Mouse (Mus musculus) embryonic facial prominence, embryonic 15.5 days (tissue): ENCODE measurements around the gene Btbd8. TPM values are rescaled to one million over a fixed set of nuclear protein-coding genes. Genes with fewer than 3 reads are reported as not detected.

ENCODE experiments used
- ATAC-seq: fragments of 200-750 bp; cut with Nextera tagmentation; 2 replicates; pipeline ENCODE4 v1.8.0; 2017; ENCODE audit warnings: low read depth, moderate TSS enrichment; ENCODE audit not compliant: insufficient number of reproducible peaks, low FRiP score, low TSS enrichment
- H3K27ac ChIP-seq: fragments of 300-500 bp; sonication (generic); replicated peaks from 2 replicates; pipeline ENCODE4 v1.5.1; 2015; ENCODE audit warnings: mild to moderate bottlenecking, inconsistent platforms
- H3K27me3 ChIP-seq: fragments of 300-500 bp; sonication (generic); 2 replicates; pipeline ENCODE4 v1.6.1; 2015; ENCODE audit warnings: inconsistent platforms
- H3K36me3 ChIP-seq: fragments of 300-500 bp; sonication (generic); 2 replicates; pipeline ENCODE4 v1.6.1; 2015; ENCODE audit warnings: mild to moderate bottlenecking, inconsistent platforms
- H3K4me1 ChIP-seq: fragments of 300-500 bp; sonication (generic); 2 replicates; pipeline ENCODE4 v1.6.1; 2015; ENCODE audit warnings: inconsistent platforms
- H3K4me2 ChIP-seq: fragments of 300-500 bp; sonication (generic); replicated peaks from 2 replicates; pipeline ENCODE4 v1.6.1; 2015; ENCODE audit warnings: mild to moderate bottlenecking, inconsistent platforms
- H3K4me3 ChIP-seq: fragments of 300-500 bp; sonication (generic); replicated peaks from 2 replicates; pipeline ENCODE4 v1.5.1; 2015; ENCODE audit warnings: mild to moderate bottlenecking, inconsistent platforms
- H3K9ac ChIP-seq: fragments of 300-500 bp; sonication (generic); 2 replicates; pipeline ENCODE4 v1.6.1; 2015; ENCODE audit warnings: inconsistent platforms
- H3K9me3 ChIP-seq: fragments of 300-500 bp; sonication (generic); replicated peaks from 2 replicates; pipeline ENCODE4 v1.6.1; 2016; ENCODE audit warnings: inconsistent platforms
- WGBS: fragments of 180-500 bp; shearing (Covaris S2); methylation state at CpG from one replicate; pipeline ENCODE4 v1.1.7; 2015; 5-methylcytosine and 5-hydroxymethylcytosine counted together
- polyA plus RNA-seq: library from polyadenylated mRNA; unstranded; fragments of >200 nt; fragmentation: Nextera tagmentation; extraction: Ambion mirVana; gene quantifications from 2 replicates; pipeline ENCODE4 v1.2.1, GENCODE M21; 2015

Gene Btbd8
- 4.9 and 7.6 TPM in 2 replicates for polyA plus RNA-seq

DNA sequence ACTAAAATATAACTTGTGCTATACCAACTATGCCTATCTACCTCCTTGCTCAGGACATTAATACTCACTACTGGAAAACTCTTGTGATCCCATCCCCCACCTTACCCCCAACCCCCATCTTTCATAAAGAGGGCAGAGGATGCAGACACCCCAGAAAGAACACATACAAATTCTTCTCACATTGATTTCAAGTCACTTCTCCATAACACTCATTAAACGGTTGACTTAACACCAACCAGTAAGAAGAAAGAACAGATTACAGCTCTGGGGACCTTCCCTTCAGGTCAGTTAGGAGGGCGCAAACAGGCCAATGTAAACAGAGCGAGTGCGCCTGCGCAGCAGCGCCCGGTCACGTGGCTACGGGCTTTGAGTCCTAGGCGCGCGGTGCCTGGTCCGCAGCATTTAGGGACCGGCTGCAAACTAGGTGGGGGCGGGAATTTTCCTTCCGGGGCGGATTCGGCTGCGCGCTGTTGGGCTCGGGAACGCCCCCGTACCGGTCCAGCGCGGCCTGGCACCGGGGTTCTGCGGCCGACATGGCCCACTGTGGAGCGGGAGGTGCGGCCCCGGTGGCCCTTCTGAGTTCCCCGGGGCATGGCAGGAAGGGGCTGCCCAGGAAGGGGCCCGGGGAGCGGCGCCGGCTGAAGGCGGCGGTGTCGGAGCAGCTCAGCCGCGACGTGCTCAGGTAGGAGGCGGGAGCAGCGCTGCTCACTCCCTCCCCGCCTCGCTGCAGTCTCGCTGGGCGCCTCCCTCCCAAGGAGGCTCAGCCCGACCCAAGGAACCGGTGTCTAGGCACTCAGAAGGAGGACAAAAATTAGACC, at the start of gene Btbd8:
TSS of gene Btbd8 (plus strand) at position 534 of the 818 bp plus-strand sequence.
- no peaks in the 10 kb centered on the region for H3K36me3 ChIP-seq
- peak; percentile 96 for ATAC-seq
- 0% methylated on average over 49 of the region's 51 CpGs for WGBS
- H3K4me1 ChIP-seq, result peaks cover 7% of the 10 kb centered on the region
- H3K4me2 ChIP-seq, result peak within 1 kb of the TSS; percentile 61
- H3K9ac ChIP-seq, result peak within 1 kb of the TSS; percentile 89
- peak within 1 kb of the TSS; percentile 96 for H3K4me3 ChIP-seq
- H3K9me3 ChIP-seq, result no peaks in the 10 kb centered on the region
- H3K27ac ChIP-seq, result peak within 1 kb of the TSS; percentile 92
- H3K27me3 ChIP-seq, result no peaks in the 10 kb centered on the region; the same call in 1 of the 2 replicates

DNA sequence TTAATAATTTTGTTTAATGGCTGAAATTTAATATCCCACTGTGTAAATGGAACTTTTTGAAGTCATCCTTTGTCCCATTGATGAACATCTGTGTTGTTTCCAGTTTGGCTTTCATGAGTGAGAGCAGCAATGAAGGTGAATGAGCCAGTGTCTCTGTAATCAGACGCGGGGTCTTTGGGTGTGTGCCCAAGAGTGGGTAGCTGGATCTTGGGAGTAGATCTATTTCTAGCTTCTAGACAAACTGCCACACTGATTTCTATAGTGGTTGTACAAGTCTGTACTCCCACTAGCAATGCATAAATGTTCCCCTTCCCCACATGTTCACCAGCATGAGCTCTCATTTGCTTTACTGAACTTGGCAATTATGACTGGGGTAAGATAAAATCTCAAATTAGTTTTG, 48.4 kb upstream of the Btbd8 start:
- H3K27ac ChIP-seq, result no peak overlapping the region
- 74% methylated on average over 2 of the region's 2 CpGs for WGBS
- no peak for ATAC-seq
- no peaks in the 10 kb centered on the region for H3K9me3 ChIP-seq
- H3K36me3 ChIP-seq, result peaks cover 6% of the 10 kb centered on the region; the same call in 1 of the 2 replicates
- no peak overlapping the region for H3K9ac ChIP-seq
- no peaks in the 10 kb centered on the region for H3K4me1 ChIP-seq
- no peak overlapping the region for H3K4me3 ChIP-seq
- no peak overlapping the region for H3K4me2 ChIP-seq
- no peaks in the 10 kb centered on the region for H3K27me3 ChIP-seq

DNA sequence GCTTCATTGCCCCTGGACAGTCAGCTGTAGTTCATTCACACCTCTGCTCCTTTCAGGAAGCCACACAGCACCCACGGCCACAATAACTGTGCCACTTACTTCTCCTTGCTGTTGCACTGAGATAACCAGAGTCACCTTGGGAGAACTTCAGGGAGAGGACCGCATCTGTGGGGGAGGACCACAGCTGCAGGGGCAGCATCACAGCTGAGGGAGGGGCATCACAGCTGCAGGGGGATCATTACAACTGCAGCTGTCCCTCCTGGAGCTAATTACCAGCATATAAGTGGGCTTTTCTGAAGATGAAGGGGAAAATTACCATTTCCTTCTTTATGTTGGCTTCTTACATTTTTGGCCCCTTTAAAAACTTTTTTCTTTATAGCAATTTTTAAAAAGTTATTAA, 43.4 kb upstream of the Btbd8 start:
- 43% methylated on average over 2 of the region's 2 CpGs for WGBS
- Histone ChIP-seq H3K36me3 (no peaks in the 10 kb centered on the region), H3K27ac (no peak overlapping the region), H3K9ac (no peak overlapping the region), H3K9me3 (no peaks in the 10 kb centered on the region), H3K4me1 (no peaks in the 10 kb centered on the region), H3K4me2 (no peak overlapping the region), H3K27me3 (no peaks in the 10 kb centered on the region), H3K4me3 (no peak overlapping the region)
- ATAC-seq, result no peak

DNA sequence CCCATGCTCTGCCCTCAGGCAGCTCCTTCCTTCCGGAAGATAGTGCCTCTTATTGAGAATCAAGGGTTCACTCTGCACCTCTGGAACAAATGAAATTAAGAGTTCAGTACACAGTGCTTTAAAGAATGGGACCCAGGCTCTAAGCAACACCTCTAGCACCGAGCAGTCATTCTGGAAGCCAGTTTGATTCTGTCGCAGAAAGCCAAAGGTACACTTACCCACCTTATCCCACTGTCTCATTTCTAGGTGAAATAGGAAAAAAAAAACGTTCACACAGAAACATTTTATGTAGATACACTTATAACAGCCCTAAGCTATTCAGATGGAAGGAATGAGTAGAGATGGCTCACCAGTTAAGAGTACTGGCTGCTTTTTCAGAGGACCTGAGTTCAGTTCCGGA, 35.4 kb upstream of the Btbd8 start, which contains the start of gene Ephx4:
TSS of gene Ephx4 (plus strand) at position 301 of the 400 bp plus-strand sequence.
- H3K4me1 ChIP-seq, result peaks cover 5% of the 10 kb centered on the region; the same call in 1 of the 2 replicates
- no peaks in the 10 kb centered on the region for H3K9me3 ChIP-seq
- H3K4me3 ChIP-seq, result peak within 1 kb of the TSS; percentile 61
- H3K9ac ChIP-seq, result peak within 1 kb of the TSS; percentile 57
- H3K27ac ChIP-seq, result no peak within 1 kb of the TSS
- H3K27me3 ChIP-seq, result peaks cover 26% of the 10 kb centered on the region
- no peak for ATAC-seq
- H3K36me3 ChIP-seq, result no peaks in the 10 kb centered on the region
- 11% methylated on average over 5 of the region's 5 CpGs for WGBS
- peak within 1 kb of the TSS; percentile 99 for H3K4me2 ChIP-seq

DNA sequence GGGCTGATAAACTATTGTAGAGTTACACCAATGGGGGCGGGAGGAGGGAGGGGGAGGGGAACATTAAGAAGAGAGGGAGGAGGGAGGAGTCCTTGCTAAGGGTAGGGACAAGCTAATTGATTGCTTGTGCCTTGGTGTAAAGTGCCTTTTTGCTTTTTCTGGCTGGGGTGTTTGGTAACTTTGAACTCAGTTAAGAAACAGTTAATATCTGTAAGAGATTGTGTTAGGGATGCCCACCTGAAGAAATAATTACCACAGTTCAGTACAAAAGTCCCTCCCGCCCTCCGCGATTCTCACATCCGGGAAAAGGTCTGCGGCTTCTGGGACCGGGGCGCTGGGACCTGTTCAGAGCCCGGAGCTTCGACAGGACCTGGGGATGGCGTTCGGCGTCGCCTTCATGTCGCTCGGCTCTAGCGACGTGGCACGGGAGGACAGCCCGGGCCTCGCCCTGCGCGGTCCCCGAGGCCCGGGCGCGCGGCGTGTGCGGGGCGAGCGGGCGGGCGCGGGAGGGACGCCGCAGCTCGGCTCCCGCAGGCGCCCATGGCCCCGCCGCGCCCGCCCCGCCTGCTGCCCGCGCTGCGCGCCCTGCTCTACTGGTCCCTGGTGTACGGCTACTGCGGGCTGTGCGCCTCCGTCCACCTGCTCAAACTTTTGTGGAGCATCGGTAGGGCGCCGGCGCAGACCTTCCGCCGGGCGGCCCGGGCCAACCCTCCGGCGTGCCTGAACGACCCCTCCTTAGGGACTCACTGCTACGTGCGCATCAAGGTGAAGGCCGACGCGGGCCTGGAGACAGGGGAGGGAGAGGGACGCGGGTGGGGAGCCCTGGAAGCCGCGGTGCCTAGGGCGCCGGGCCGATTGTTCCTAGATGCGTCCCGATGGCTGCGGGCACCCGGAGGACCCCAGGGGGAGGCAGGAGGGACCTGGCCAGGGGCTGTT, 34.5 kb upstream of the Btbd8 start:
- peak overlapping the region; percentile 61 for H3K4me3 ChIP-seq
- ATAC-seq, result peak; percentile 72

DNA sequence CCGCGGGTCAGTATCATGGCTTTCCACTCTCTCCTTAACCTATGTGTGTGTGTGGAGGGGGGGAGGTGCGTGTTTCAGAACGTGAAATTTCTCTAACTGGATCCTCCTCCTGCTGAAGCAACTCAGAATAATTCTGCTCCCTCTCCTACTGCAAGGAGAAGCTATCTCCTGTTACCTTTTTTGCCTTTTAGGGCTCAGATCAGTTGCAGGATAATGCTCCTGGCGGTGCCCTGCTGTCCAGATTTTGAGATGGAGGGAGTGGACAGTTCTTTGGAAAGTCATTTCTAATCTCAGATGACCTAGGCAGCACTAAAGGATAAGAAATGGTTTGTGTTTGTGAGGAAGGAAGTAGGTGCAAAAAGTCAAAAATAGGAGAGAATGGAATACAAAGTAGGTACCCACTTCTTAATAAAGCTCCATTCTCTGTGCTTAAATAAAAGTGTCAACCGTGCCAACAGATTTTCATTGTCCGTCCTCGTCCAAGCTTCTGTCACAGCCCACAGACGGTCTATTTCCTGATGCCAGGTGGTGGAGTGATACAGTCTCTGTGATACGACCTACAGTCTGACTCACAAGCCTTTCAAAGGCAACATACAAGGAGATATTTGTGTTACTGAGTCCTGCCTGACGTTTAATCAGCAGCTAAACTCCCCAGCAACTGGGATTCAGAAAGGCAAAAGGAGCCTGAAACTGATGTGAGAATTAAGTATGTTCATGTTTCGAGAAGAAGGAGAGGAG, 33.7 kb upstream of the Btbd8 start:
- Histone ChIP-seq H3K9ac (peak overlapping the region; percentile 57), H3K27ac (no peak overlapping the region), H3K36me3 (no peaks in the 10 kb centered on the region), H3K4me3 (peak overlapping the region; percentile 61), H3K27me3 (peaks cover 26% of the 10 kb centered on the region), H3K4me2 (peak overlapping the region; percentile 99), H3K4me1 (peaks cover 5% of the 10 kb centered on the region; the same call in 1 of the 2 replicates), H3K9me3 (no peaks in the 10 kb centered on the region)
- ATAC-seq, result no peak; the same call in 1 of the 2 replicates
- WGBS, result 32% methylated on average over 12 of the region's 12 CpGs

More for the DNA sequence above, 34.5 kb upstream of the Btbd8 start:
- peaks cover 5% of the 10 kb centered on the region; the same call in 1 of the 2 replicates for H3K4me1 ChIP-seq
- H3K4me2 ChIP-seq, result peak overlapping the region; percentile 99
- H3K27ac ChIP-seq, result no peak overlapping the region
- no peaks in the 10 kb centered on the region for H3K36me3 ChIP-seq
- H3K9me3 ChIP-seq, result no peaks in the 10 kb centered on the region
- H3K27me3 ChIP-seq, result peaks cover 26% of the 10 kb centered on the region
- peak overlapping the region; percentile 57 for H3K9ac ChIP-seq
- under 1% methylated on average over 75 of the region's 80 CpGs for whole genome bisulfite sequencing

DNA sequence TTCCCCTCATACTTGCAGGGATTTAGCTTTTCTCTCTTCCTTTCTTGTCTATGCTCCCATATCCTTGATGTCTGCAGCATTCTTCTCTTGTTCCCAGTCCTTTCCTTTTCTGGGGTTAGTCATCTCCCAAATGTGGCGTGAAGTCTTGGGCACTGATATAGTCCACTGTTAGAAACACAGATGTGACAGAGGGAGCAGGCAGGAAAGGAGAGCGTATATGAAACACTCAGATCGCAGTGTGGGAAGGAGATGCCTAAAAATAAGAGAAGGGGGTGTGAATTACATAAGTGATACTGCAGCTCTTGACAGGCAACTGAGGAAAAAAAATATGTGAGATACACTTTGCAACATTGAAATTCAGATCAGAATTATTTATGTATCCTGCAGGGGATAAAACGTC, 32.4 kb upstream of the Btbd8 start:
- WGBS, result 81% methylated on average over 4 of the region's 4 CpGs

DNA sequence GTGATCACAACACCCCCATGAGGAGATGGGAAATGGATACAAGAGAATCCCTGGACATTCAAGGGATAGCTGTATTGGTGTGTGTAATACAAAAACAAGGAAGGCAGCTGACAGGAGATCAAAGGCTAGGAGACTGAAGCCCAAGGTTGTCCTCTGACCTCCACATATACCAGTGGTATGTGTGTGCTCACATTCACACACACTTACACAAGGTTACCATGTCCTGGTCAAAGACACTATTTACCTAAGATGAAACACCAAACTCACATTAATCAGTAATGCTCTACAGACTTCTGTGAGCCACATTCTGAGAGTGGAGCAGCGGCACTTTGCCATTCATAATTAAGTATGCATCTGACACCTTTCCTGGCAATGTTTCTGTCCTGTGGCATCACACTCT, 27.5 kb upstream of the Btbd8 start:
- Histone ChIP-seq H3K4me3 (no peak overlapping the region), H3K4me2 (no peak overlapping the region), H3K9ac (no peak overlapping the region), H3K27me3 (peaks cover 1% of the 10 kb centered on the region; the same call in 1 of the 2 replicates), H3K36me3 (no peaks in the 10 kb centered on the region), H3K27ac (no peak overlapping the region), H3K9me3 (no peaks in the 10 kb centered on the region), H3K4me1 (no peaks in the 10 kb centered on the region)
- WGBS, result 82% methylated on average over 1 of the region's 1 CpGs
- no peak for ATAC-seq

More for the DNA sequence above, 32.4 kb upstream of the Btbd8 start:
- Histone ChIP-seq H3K9me3 (no peaks in the 10 kb centered on the region), H3K27ac (no peak overlapping the region), H3K4me3 (no peak overlapping the region), H3K4me1 (peaks cover 5% of the 10 kb centered on the region; the same call in 1 of the 2 replicates), H3K4me2 (no peak overlapping the region), H3K36me3 (no peaks in the 10 kb centered on the region), H3K9ac (no peak overlapping the region), H3K27me3 (peaks cover 26% of the 10 kb centered on the region)
- ATAC-seq, result no peak

DNA sequence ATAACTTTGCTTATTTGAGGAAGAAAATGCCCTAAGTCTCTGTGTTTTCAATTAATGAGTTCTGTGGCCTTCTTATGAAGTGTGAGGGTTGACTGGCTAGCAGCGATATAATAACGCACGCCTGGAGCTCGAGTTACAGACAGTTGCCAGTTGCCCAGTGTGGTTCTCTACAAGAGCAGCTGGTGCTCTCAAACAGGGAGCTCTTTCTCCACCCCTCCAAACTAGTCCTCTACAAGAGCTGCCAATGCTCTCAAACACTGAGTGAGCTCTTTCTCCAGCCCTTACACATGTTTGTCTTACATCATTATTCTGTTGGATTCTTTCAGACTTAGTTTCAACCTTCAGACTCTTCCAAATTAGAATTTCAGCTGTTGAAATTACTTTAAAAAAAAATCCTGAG, 26.5 kb upstream of the Btbd8 start:
- ATAC-seq, result no peak
- no peaks in the 10 kb centered on the region for H3K36me3 ChIP-seq
- H3K4me3 ChIP-seq, result no peak overlapping the region
- H3K4me2 ChIP-seq, result no peak overlapping the region
- H3K27me3 ChIP-seq, result no peaks in the 10 kb centered on the region
- H3K4me1 ChIP-seq, result no peaks in the 10 kb centered on the region
- no peak overlapping the region for H3K27ac ChIP-seq
- no peaks in the 10 kb centered on the region for H3K9me3 ChIP-seq
- H3K9ac ChIP-seq, result no peak overlapping the region
- 25% methylated on average over 4 of the region's 4 CpGs for WGBS

DNA sequence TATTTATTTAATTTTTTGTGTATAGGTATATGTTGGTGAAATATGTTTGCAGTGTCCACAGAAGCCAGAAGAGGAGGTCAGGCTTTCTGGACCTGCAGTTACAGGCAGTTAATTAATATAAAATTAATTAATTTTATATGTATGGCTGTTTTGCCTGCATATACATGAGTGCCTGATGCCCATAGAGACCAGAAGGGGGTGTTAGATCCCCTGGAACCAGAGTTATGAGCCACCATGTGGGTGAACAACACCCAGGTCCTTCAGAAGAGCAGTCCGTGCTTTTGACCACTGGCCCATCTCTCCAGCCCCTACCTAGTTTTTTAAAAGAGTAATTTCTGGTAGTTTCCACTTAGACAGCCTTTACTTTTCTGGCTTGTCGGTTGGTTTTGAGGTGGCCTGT, 25.5 kb upstream of the Btbd8 start:
- Histone ChIP-seq H3K36me3 (no peaks in the 10 kb centered on the region), H3K27ac (no peak overlapping the region), H3K27me3 (no peaks in the 10 kb centered on the region), H3K9me3 (no peaks in the 10 kb centered on the region), H3K9ac (no peak overlapping the region), H3K4me2 (no peak overlapping the region), H3K4me1 (no peaks in the 10 kb centered on the region), H3K4me3 (no peak overlapping the region)
- ATAC-seq, result no peak
- WGBS, result 86% methylated on average over 2 of the region's 2 CpGs
